Mouse (Mus musculus) limb, embryonic 13.5 days (tissue): ENCODE measurements around the gene Dgcr6. TPM values are rescaled to one million over a fixed set of nuclear protein-coding genes. Genes with fewer than 3 reads are reported as not detected.

Experiments used
- ATAC-seq: fragments of 200-750 bp; cut with Nextera tagmentation; 2 replicates; pipeline ENCODE4 v1.8.0; 2017; ENCODE audit warnings: low read depth, moderate number of reproducible peaks, moderate TSS enrichment; ENCODE audit not compliant: low FRiP score
- H3K27ac ChIP-seq: fragments of 300-500 bp; sonication (generic); 2 replicates; pipeline ENCODE4 v1.5.1; 2015; ENCODE audit warnings: inconsistent platforms, mild to moderate bottlenecking, moderate library complexity
- H3K27me3 ChIP-seq: fragments of 300-500 bp; sonication (generic); 2 replicates; pipeline ENCODE4 v1.6.1; 2015; ENCODE audit warnings: mild to moderate bottlenecking, inconsistent platforms
- H3K36me3 ChIP-seq: fragments of 300-500 bp; sonication (generic); 2 replicates; pipeline ENCODE4 v1.6.1; 2015; ENCODE audit warnings: inconsistent platforms, mild to moderate bottlenecking, moderate library complexity
- H3K4me1 ChIP-seq: fragments of 300-500 bp; sonication (generic); 2 replicates; pipeline ENCODE4 v1.6.1; 2015; ENCODE audit warnings: inconsistent platforms
- H3K4me2 ChIP-seq: fragments of 300-500 bp; sonication (generic); replicated peaks from 2 replicates; pipeline ENCODE4 v1.6.1; 2015; ENCODE audit warnings: inconsistent platforms, mild to moderate bottlenecking, moderate library complexity
- H3K4me3 ChIP-seq: fragments of 300-500 bp; sonication (generic); 2 replicates; pipeline ENCODE4 v1.5.1; 2015; ENCODE audit warnings: moderate library complexity, mild to moderate bottlenecking, inconsistent platforms
- H3K9ac ChIP-seq: fragments of 300-500 bp; sonication (generic); 2 replicates; pipeline ENCODE4 v1.6.1; 2015; ENCODE audit warnings: mild to moderate bottlenecking, inconsistent platforms
- H3K9me3 ChIP-seq: fragments of 300-500 bp; sonication (generic); 2 replicates; pipeline ENCODE4 v1.6.1; 2016; ENCODE audit warnings: inconsistent platforms
- WGBS: fragments of 180-500 bp; shearing (Covaris S2); methylation state at CpG from one replicate; pipeline ENCODE4 v1.1.7; 2015; 5-methylcytosine and 5-hydroxymethylcytosine counted together
- polyA plus RNA-seq: library from polyadenylated mRNA; unstranded; fragments of >200 nt; fragmentation: Nextera tagmentation; extraction: Ambion mirVana; gene quantifications from 2 replicates; pipeline ENCODE4 v1.2.1, GENCODE M21; 2015

Gene Dgcr6
- polyA plus RNA-seq, 1 experiment from 2014 or later: 113 TPM

GRCm38 (mm10) chr16:18073259-18073962 lies 20.8 kb downstream of the Dgcr6 start:
- 86% methylated on average over 9 of the region's 9 CpGs for WGBS
- Histone ChIP-seq H3K9me3 (no peaks in the 10 kb centered on the region), H3K36me3 (peaks cover 57% of the 10 kb centered on the region), H3K4me2 (no peak overlapping the region), H3K27ac (no peak overlapping the region), H3K4me3 (no peak overlapping the region), H3K4me1 (no peaks in the 10 kb centered on the region), H3K9ac (no peak overlapping the region), H3K27me3 (no peaks in the 10 kb centered on the region)
- no peak for ATAC-seq

GRCm38 (mm10) chr16:18074611-18075010 lies 22.0 kb downstream of the Dgcr6 start:
- Histone ChIP-seq H3K4me3 (no peak overlapping the region), H3K4me1 (no peaks in the 10 kb centered on the region), H3K9ac (no peak overlapping the region), H3K4me2 (no peak overlapping the region), H3K36me3 (peaks cover 45% of the 10 kb centered on the region), H3K27ac (no peak overlapping the region), H3K9me3 (no peaks in the 10 kb centered on the region), H3K27me3 (no peaks in the 10 kb centered on the region)
- ATAC-seq: no peak
- 81% methylated on average over 5 of the region's 5 CpGs for WGBS

DNA sequence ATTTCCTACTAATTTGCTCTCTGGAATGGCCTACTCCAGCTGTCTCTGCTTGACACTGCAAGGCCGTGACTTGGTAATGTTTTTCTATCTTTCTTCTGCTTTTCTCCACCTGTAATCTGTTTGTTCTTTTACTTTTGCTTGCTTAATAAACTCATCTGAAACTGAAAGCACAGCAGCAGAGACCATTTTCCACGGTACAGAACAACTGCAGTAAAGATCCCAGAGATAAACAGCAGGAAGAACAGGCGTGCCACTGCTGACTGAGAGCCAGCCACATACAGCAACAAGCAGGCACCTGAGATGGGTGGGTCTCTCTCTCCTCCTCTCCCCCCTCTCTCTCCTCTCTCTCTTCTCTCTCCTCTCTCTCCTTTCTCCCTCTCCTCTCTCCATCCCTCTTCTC lies 22.5 kb downstream of the Dgcr6 start:
- Histone ChIP-seq H3K4me2 (no peak overlapping the region), H3K9ac (no peak overlapping the region), H3K4me1 (no peaks in the 10 kb centered on the region), H3K9me3 (no peaks in the 10 kb centered on the region), H3K27ac (no peak overlapping the region), H3K27me3 (no peaks in the 10 kb centered on the region), H3K36me3 (peaks cover 39% of the 10 kb centered on the region), H3K4me3 (no peak overlapping the region)
- 37% methylated on average over 3 of the region's 3 CpGs for WGBS
- no peak for ATAC-seq

DNA sequence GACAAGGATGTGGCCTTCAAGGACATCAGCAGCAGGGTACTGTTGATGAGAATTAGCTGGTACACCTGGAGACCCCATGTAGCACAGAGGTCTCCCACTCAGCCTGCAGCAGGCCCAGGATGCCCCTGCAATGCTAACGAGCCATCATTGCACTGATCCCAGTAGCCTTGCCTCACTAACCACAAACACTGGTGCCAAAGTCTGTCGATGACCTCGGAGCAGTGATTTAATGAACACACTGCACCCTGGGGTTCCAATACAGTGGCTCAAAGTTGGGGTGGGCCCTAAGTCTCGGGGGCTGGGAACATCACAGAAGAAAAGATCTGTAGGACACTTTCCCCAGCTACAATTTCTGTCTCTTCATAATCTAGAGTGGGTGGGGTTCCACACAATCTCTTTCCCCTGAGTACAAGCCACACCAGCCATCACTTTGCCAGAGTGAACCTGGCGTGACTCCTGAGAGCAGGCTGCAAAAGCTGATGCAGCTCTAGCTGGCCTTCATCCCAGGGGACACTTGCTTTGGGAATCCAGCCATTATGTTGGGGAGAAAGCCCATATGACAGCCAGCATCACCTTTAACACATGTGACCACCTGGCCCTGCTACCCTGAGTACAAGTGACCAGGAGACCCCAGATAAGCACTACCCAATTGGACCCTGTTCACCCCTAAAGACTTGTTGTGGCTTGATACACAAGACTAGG lies 25.8 kb downstream of the Dgcr6 start:
- Histone ChIP-seq H3K4me2 (no peak overlapping the region), H3K9me3 (no peaks in the 10 kb centered on the region), H3K9ac (no peak overlapping the region), H3K4me1 (no peaks in the 10 kb centered on the region), H3K27me3 (no peaks in the 10 kb centered on the region), H3K36me3 (peaks cover 11% of the 10 kb centered on the region), H3K27ac (no peak overlapping the region), H3K4me3 (no peak overlapping the region)
- WGBS: 75% methylated on average over 5 of the region's 5 CpGs
- ATAC-seq: no peak

DNA sequence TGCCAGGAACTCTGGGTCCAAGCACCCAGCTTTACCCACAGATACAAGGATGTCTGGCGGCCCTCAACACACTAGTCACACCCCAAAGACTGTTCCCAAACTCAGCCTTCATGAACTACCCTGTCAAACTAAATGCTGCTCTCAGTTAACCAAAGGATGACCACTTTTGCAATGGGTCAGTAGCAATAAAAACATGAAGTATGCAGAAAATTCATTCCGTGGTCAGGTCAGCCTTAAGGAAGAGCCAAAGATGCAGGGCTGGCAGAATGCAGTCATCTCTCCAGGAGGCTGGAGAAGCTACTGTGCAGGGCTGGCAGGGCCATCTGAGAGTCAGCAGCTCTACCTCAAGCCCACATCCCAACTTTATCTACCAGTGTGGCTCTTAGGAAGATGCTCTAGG lies 26.6 kb downstream of the Dgcr6 start:
- H3K4me3 ChIP-seq: no peak overlapping the region
- WGBS: 86% methylated on average over 2 of the region's 2 CpGs

DNA sequence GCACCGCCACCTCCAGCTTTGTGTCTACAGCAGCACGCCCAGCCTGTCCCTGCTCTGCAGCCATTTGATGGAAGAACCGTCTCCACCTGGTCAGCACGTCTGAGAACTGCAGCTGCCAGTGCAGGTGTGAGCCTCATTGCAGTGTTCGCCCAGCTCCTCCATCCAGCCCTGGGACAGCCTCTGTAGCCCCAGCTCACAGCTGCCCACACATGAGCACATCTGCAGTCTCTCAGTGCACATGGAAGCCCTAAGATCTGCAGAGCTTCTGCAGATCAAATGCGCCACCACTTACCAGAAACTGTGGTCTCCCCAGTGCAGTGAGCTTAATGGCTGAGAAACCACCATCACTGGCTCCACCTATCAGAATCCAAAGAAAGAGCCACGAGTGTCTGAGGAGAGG lies 27.5 kb downstream of the Dgcr6 start:
- H3K27me3 ChIP-seq: no peaks in the 10 kb centered on the region
- H3K9me3 ChIP-seq: no peaks in the 10 kb centered on the region
- peaks cover 5% of the 10 kb centered on the region; the same call in 1 of the 2 replicates for H3K36me3 ChIP-seq
- no peak overlapping the region for H3K9ac ChIP-seq
- H3K4me2 ChIP-seq: no peak overlapping the region
- H3K27ac ChIP-seq: no peak overlapping the region
- no peak for ATAC-seq
- WGBS: 73% methylated on average over 7 of the region's 7 CpGs
- no peaks in the 10 kb centered on the region for H3K4me1 ChIP-seq
- H3K4me3 ChIP-seq: no peak overlapping the region

More for the DNA sequence above, 26.6 kb downstream of the Dgcr6 start:
- H3K27me3 ChIP-seq: no peaks in the 10 kb centered on the region
- H3K9ac ChIP-seq: no peak overlapping the region
- peaks cover 8% of the 10 kb centered on the region for H3K36me3 ChIP-seq
- no peak for ATAC-seq
- H3K9me3 ChIP-seq: no peaks in the 10 kb centered on the region
- no peak overlapping the region for H3K4me2 ChIP-seq
- no peaks in the 10 kb centered on the region for H3K4me1 ChIP-seq
- H3K27ac ChIP-seq: no peak overlapping the region

DNA sequence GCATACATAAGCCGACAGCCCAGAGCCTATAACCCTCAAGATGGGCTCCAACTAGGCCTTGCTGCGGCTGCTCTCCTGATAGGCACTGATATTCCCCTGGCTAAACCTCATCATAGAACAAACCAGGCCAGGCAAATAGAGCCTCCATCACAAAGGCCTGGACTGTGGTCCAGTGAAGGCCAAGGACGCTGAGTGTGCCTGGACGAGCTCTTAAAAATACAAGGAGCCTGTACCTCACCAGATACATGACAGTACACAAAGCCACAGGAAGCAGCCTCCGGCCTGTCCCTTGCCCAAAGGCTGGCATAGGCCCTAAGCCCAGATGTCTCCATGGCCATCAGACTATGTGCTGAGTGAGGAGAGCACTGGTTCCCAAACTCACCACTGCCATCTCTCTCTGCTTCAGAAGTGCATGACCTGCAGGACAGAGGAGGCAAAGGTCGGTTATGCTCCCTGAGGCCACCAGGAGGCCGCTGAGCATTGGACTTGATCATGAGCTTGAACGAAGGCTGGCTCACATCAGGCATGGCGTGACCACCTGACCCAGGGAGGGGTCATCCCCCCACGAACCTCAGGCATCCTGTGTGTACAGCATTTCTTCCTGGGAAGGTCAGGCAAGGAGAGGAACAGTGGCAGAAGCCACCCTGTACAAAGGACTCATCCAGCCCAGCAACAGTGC lies 28.6 kb downstream of the Dgcr6 start:
- peaks cover 5% of the 10 kb centered on the region; the same call in 1 of the 2 replicates for H3K36me3 ChIP-seq
- H3K4me2 ChIP-seq: no peak overlapping the region
- no peak overlapping the region for H3K27ac ChIP-seq
- H3K9ac ChIP-seq: no peak overlapping the region
- WGBS: 80% methylated on average over 10 of the region's 10 CpGs
- H3K4me3 ChIP-seq: no peak overlapping the region
- no peaks in the 10 kb centered on the region for H3K4me1 ChIP-seq
- H3K27me3 ChIP-seq: no peaks in the 10 kb centered on the region
- no peak for ATAC-seq
- no peaks in the 10 kb centered on the region for H3K9me3 ChIP-seq

- H3K4me2 ChIP-seq: no peak overlapping the region
- WGBS: 88% methylated on average over 1 of the region's 1 CpGs
- no peak for ATAC-seq
- no peaks in the 10 kb centered on the region; the same call in 1 of the 2 replicates for H3K36me3 ChIP-seq
- H3K27ac ChIP-seq: no peak overlapping the region
- H3K9me3 ChIP-seq: no peaks in the 10 kb centered on the region
- H3K27me3 ChIP-seq: peaks cover 3% of the 10 kb centered on the region
- H3K4me1 ChIP-seq: no peaks in the 10 kb centered on the region
- H3K4me3 ChIP-seq: no peak overlapping the region
- no peak overlapping the region for H3K9ac ChIP-seq
Measured at GRCm38 (mm10) chr16:18082291-18082690, 29.6 kb downstream of the Dgcr6 start.

DNA sequence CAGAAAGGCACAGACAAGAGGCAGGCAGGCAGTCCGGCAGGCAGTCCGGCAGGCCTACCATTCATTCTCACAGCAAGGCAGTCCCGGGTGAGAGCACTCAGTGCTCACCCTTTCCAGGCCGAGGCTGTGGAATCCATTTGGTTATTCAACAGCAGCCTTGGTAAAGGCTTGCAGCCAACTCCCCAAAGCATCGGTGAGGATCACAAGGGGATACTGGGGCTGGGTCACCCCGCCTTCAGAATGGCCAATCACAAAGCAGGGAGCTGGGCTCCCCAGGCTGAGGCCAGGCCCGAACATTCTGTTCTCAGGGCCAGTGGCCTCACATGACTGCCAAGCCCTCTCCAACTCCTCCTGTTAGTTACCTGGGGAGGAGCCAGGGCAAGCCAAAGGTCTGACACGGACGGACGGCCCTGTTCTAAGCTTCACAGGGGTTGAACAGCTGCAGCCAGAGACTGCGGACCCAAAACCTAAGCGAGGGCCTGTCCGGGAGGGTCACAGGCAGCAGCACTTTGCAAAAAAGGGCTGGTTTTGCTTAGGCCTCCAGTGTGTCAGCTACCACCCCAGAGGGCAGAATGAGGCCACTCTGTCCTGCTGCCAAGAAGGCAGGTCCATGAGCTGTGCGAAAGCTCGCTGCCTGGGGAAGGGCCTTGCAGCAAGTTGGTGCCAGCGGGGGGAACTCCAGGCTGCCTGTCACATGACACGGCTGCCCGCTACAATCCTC lies 30.7 kb downstream of the Dgcr6 start:
- Histone ChIP-seq H3K9ac (no peak overlapping the region), H3K4me1 (peaks cover 6% of the 10 kb centered on the region), H3K36me3 (no peaks in the 10 kb centered on the region; the same call in 1 of the 2 replicates), H3K27ac (no peak overlapping the region), H3K4me3 (no peak overlapping the region), H3K9me3 (no peaks in the 10 kb centered on the region), H3K27me3 (peaks cover 14% of the 10 kb centered on the region), H3K4me2 (no peak overlapping the region)
- WGBS: 87% methylated on average over 18 of the region's 18 CpGs
- no peak for ATAC-seq

DNA sequence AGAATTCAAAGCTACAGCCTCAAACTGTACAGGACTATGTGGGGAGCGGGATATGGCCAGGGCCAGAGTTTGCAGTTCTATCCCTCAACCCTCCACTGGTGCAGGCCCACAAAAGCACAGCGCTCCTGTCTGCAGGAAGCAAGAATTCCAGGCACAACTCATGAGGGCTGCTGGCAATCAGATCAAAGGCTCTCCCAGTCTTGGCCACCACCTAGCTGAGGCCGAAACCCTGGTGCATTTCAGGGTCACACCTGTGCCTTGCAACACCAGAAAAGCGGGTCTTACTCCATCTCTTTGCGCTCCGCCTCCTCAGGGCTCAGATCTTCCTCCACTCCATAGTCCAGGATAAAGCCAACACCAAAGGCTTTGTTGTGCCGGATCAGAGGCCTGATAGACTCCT lies 31.6 kb downstream of the Dgcr6 start:
- no peak for ATAC-seq
- WGBS: 84% methylated on average over 7 of the region's 7 CpGs

DNA sequence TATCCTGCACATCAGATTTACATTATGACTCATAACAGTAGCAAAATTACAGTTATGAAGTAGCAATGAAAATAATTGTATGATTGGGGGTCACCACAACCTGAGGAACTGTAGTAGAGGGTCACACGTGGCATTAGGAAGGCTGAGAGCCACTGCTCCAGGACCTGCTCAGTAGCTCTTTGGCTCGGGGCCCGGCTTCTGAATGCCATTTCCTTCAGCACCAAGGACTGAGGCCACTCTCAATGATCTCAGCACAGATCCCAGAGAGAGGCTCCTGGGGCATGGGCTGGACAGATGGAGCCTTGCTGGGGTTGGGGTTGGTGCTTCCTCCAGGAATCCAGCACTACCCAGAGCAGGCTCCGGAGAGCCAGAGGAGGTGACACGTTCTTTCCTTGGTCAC lies 34.4 kb downstream of the Dgcr6 start:
- Histone ChIP-seq H3K9me3 (no peaks in the 10 kb centered on the region), H3K27me3 (peaks cover 15% of the 10 kb centered on the region), H3K9ac (no peak overlapping the region), H3K27ac (no peak overlapping the region), H3K4me1 (peaks cover 16% of the 10 kb centered on the region), H3K4me2 (no peak overlapping the region), H3K36me3 (no peaks in the 10 kb centered on the region), H3K4me3 (no peak overlapping the region)
- 87% methylated on average over 5 of the region's 5 CpGs for WGBS
- no peak for ATAC-seq

More for the DNA sequence above, 31.6 kb downstream of the Dgcr6 start:
- Histone ChIP-seq H3K9ac (no peak overlapping the region), H3K27ac (no peak overlapping the region), H3K4me2 (no peak overlapping the region), H3K36me3 (no peaks in the 10 kb centered on the region; the same call in 1 of the 2 replicates), H3K27me3 (peaks cover 15% of the 10 kb centered on the region), H3K4me3 (no peak overlapping the region), H3K4me1 (peaks cover 11% of the 10 kb centered on the region), H3K9me3 (no peaks in the 10 kb centered on the region)

- H3K4me1 ChIP-seq: no peaks in the 10 kb centered on the region
- H3K9me3 ChIP-seq: peaks cover 8% of the 10 kb centered on the region; the same call in 1 of the 2 replicates
- H3K4me3 ChIP-seq: no peak overlapping the region
- 0 out of 2 replicates have a peak, but pooled peaks have one; percentile 54 for ATAC-seq
- H3K4me2 ChIP-seq: no peak overlapping the region
- H3K27me3 ChIP-seq: no peaks in the 10 kb centered on the region
- 37% methylated on average over 5 of the region's 5 CpGs for WGBS
- H3K36me3 ChIP-seq: no peaks in the 10 kb centered on the region
- no peak overlapping the region for H3K9ac ChIP-seq
- H3K27ac ChIP-seq: no peak overlapping the region
Measured at GRCm38 (mm10) chr16:18096348-18096747, 43.7 kb downstream of the Dgcr6 start.
